Mouse (Mus musculus) layer of hippocampus, adult 18-20 months (tissue): Measurements from ENCODE around the gene Rnf183. TPM values are rescaled to one million over a fixed set of nuclear protein-coding genes. Genes with fewer than 3 reads are reported as not detected.

Source experiments
- DNase-seq, 2 experiments: peaks; one replicate each; pipeline ENCODE4 v3.0.0; 2022; ENCODE audit warnings: low spot score in 2 of 2
- total RNA-seq, 2 experiments: library from RNA; stranded (reverse); gene quantifications; 2 replicates each; pipeline ENCODE4 v1.2.3; 2021

The Rnf183 gene
- total RNA-seq, 2 experiments from 2014 or later: not detected

- DNase-seq: no peak
Measured at GRCm38 (mm10) chr4:62384159-62384558, 50.9 kb downstream of the Rnf183 start.

DNA sequence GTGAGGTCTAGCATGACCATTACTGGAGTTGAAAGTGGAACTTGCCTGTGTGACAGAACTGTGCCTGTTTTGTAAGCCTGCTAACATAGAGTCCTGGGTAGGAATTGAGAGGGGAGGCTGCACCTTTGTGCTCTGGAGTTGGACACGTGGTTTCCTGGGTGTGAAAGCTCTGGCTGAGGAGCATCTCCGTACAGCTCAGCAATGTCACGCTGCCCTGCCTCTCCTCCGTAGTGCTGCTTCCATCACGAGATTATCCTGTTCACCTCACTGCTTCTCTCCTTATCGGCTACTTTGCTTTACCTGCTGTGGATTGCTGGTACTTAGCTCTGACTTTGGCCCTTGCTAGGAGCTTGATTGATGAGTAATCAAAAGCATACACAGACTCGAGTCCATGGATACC lies 51.3 kb downstream of the Rnf183 start:
- DNase-seq: no peak

- DNase-seq: no peak
Measured at GRCm38 (mm10) chr4:62383207-62383606, 51.8 kb downstream of the Rnf183 start.

- no peak for DNase-seq
Measured at GRCm38 (mm10) chr4:62379724-62380381, 55.2 kb downstream of the Rnf183 start.

Other genes starting within 250 kb of the Rnf183 start
- gene Zfp37, start 204.2 kb downstream of the Rnf183 start, total RNA-seq: 10 to 100 TPM; 23.0 to 25.6 TPM
- gene Slc31a2, start 172.7 kb downstream of the Rnf183 start, total RNA-seq: 1 to 10 TPM; 9.2 to 9.7 TPM
- gene Fkbp15, start 74.7 kb downstream of the Rnf183 start, total RNA-seq: 10 to 100 TPM; 38.2 to 38.4 TPM
- 10 to 100 TPM; 10.5 to 11.2 TPM for gene Slc31a1, start 74.5 kb downstream of the Rnf183 start, total RNA-seq
- 10 to 100 TPM; 48.0 to 48.8 TPM for gene Cdc26, start 26.6 kb downstream of the Rnf183 start, total RNA-seq
- 10 to 100 TPM; 12.8 to 13.5 TPM for gene Prpf4, start 26.5 kb downstream of the Rnf183 start, total RNA-seq
- gene Wdr31, start 35.6 kb upstream of the Rnf183 start, total RNA-seq: 1 to 10 TPM; 6.1 to 8.5 TPM
- gene Bspry, start 44.8 kb upstream of the Rnf183 start, total RNA-seq: under 1 TPM; 0.25 to 0.72 TPM
- 10 to 100 TPM in 1 of 2 experiments, 1 to 10 TPM in 1; 9.3 to 11.1 TPM for gene Hdhd3, start 68.2 kb upstream of the Rnf183 start, total RNA-seq
- gene Alad, start 84.7 kb upstream of the Rnf183 start, total RNA-seq: 10 to 100 TPM; 31.5 to 33.7 TPM
- gene Pole3, start 89.8 kb upstream of the Rnf183 start, total RNA-seq: 10 to 100 TPM; 26.4 to 26.9 TPM
- under 1 TPM; 0.52 to 0.53 TPM for gene 4933430I17Rik, start 90.1 kb upstream of the Rnf183 start, total RNA-seq
- 10 to 100 TPM; 20.6 to 22.2 TPM for gene Rgs3, start 124.6 kb upstream of the Rnf183 start, total RNA-seq